Mouse (Mus musculus) induced T-regulatory cell, adult 2 months (primary cell): Measurements from ENCODE around the gene Gm47995.

Experiments
- DNase-seq: peaks from one replicate; pipeline ENCODE4 v3.0.0-alpha.2; 2012; ENCODE audit warnings: low read depth

Gene Gm47995

DNA sequence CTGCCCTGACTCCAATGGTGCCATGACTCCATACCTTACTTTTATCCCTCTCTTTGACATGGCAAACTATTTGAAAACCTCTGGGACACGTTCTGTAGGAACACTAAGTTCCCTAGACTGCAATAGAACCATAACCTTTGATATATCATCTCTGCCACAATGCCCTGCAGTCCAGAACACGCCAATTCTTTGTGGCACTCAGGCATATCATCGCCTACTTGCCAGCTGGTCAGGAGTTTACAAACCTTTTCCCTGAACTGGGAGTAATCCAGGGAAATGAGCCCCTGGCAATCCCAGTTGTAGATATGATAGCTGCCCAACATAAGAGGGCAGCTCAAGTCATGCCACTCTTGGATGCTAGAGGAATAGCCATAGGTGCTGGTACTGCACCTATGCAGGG, 34.1 kb downstream of the Gm47995 start:
- no peak for DNase-seq

GRCm38 (mm10) chr1:151233756-151234155, 35.5 kb downstream of the Gm47995 start:
- no peak for DNase-seq

DNA sequence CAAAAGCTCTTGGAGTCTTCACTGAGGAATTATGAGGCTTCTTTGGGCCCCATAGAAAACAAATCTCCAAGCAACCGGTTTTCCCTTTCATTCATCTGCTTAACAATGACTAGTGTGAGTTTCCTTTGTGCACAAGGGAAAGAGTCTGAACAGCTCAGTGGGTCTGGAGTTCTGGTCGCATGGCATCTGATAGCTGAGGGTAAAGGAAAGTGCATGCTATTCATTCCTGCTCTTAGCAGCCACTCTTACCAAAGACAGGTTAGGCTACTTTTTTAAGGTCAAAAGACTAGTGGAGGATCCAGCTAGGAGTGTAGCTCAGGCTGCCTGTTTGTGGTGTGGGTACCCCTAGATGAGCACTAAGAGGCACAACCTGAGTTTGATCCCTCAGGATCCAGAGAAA, 37.3 kb downstream of the Gm47995 start:
- no peak for DNase-seq

GRCm38 (mm10) chr1:151236141-151236930, 38.1 kb downstream of the Gm47995 start:
- DNase-seq, result peak; percentile 13

- no peak for DNase-seq
These were observed 39.5 kb downstream of the Gm47995 start for GRCm38 (mm10) chr1:151237780-151238179.

GRCm38 (mm10) chr1:151243332-151243731, 45.1 kb downstream of the Gm47995 start:
- no peak for DNase-seq

GRCm38 (mm10) chr1:151244013-151244412, 45.8 kb downstream of the Gm47995 start:
- no peak for DNase-seq

GRCm38 (mm10) chr1:151244761-151245160, 46.5 kb downstream of the Gm47995 start:
- no peak for DNase-seq

DNA sequence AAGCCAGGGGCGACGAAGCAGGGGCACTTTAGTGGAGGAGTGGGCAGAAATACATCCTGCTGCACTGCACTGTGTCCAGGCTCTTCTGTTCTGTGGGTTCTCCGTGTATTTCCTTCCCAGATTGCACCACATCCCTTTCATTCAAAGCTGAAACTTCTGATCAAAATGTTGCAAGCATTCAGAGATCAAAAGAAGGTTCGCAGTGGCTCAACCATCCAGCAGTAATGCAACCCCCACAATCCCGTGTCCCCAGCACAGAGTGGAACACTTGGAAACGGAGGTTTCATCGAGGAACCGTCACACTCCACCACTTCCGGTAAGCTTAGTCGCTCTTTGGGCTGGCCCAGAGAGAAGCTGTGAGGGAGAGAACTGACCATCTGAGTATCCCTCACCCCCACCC, 46.9 kb downstream of the Gm47995 start:
- no peak for DNase-seq

GRCm38 (mm10) chr1:151245846-151246245, 47.6 kb downstream of the Gm47995 start:
- DNase-seq, result no peak
